Mouse (Mus musculus): ENCODE measurements around the gene Nt5e. TPM values are rescaled to one million over a fixed set of nuclear protein-coding genes. Genes with fewer than 3 reads are reported as not detected.

The Nt5e gene
- polyA plus RNA-seq, 1 experiment from 2014 or later, result 3.8 TPM

DNA sequence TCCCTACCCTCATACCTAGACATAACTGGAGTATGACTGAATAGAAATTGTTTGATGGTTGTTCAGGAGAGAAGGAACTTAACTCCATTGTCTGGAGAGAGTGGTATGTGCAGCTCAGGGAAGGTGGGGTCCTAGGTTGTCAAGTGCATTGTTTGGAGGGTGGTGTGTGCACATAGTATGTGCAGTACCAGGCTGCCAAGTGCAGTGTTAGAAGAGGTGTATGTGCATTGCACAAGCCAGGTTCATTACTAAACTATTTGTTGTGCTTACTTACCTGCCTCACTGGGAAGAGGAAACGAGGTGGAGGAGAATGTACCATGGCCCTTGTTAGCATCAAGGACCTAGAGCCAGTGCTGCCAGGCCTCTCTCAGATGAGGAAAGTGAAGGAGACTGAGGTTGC is 23.3 kb downstream of the Nt5e start:
- 74% methylated on average over 1 of the region's 1 CpGs for WGBS
- H3K4me2 ChIP-seq (replicated peaks), result no peak overlapping the region
- no peak for ATAC-seq
- no peak overlapping the region for H3K4me3 ChIP-seq (replicated peaks)
- no peaks in the 10 kb centered on the region for H3K9me3 ChIP-seq
- H3K36me3 ChIP-seq, result no peaks in the 10 kb centered on the region
- H3K27me3 ChIP-seq (replicated peaks), result no peaks in the 10 kb centered on the region
- H3K27ac ChIP-seq, result no peak overlapping the region
- H3K4me1 ChIP-seq (replicated peaks), result no peaks in the 10 kb centered on the region
- no peak overlapping the region for H3K9ac ChIP-seq

DNA sequence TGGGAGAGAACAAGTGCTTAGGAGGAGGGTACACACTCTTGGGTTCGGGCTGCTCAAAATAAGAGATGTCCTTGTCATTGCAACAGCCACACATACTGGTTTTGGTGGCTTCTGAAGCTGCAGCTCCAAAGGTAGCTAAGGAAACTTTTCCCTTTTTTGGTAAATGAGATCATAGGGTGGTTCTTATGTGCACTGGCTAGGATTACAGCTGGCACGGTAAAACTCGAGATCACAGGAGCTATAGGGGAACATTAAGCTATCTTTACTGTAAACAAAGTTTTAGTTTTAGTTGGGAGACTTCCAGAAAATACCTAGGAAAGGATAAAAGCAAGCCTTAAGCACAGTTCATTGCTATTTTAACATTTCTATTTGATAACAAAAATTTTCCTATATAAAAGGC is 24.2 kb downstream of the Nt5e start:
- no peak for ATAC-seq
- H3K27me3 ChIP-seq (replicated peaks), result no peaks in the 10 kb centered on the region
- WGBS, result 47% methylated on average over 3 of the region's 3 CpGs

DNA sequence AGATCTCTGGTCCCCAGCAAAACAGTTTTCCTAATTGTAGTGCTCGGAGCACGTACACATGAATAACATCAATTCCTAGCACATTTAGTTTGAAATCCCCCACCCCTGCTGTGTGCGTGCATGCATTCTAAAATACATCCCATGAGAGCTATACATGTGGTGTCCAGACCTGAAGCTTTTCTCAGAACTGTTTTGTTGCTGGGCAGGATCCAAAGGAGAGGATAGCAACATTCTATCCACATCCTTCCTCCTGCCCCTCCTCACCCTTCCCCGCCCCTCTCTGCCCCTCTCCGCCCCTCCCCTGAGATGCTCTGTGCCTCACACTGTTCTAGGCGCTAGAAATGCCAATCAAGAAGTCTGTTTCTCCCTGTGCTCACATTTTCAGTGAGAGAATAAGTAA is 25.7 kb downstream of the Nt5e start:
- no peak for ATAC-seq
- Histone ChIP-seq H3K27ac (no peak overlapping the region), H3K36me3 (no peaks in the 10 kb centered on the region), H3K4me1 (replicated peaks) (no peaks in the 10 kb centered on the region), H3K9me3 (no peaks in the 10 kb centered on the region), H3K4me2 (replicated peaks) (no peak overlapping the region), H3K27me3 (replicated peaks) (no peaks in the 10 kb centered on the region), H3K4me3 (replicated peaks) (no peak overlapping the region), H3K9ac (no peak overlapping the region)
- 79% methylated on average over 6 of the region's 6 CpGs for WGBS

More for the DNA sequence above, 24.2 kb downstream of the Nt5e start:
- H3K4me1 ChIP-seq (replicated peaks), result no peaks in the 10 kb centered on the region
- H3K4me2 ChIP-seq (replicated peaks), result no peak overlapping the region
- no peak overlapping the region for H3K9ac ChIP-seq
- H3K9me3 ChIP-seq, result no peaks in the 10 kb centered on the region
- no peaks in the 10 kb centered on the region for H3K36me3 ChIP-seq
- H3K27ac ChIP-seq, result no peak overlapping the region
- H3K4me3 ChIP-seq (replicated peaks), result no peak overlapping the region

DNA sequence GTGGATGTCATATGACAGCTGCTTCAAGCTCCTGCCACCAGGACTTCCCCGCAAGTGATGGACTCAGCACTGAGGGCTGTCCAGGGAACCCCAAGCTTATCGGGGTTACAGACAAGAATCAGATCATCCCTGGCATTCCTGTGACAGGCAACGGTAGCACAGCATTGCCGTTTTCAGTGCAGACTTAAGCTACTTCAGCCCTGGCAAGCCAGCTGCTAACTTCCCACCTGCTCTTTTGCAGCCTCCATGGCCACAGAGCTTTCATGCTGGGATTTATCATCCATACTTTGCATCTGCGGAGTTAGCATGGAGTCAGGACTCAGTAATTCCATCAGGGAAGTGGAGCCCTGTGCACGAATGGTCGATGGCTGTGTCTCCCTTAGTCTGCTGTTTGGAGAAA is 26.5 kb downstream of the Nt5e start:
- Histone ChIP-seq H3K27ac (no peak overlapping the region), H3K27me3 (replicated peaks) (no peaks in the 10 kb centered on the region)
- WGBS, result 91% methylated on average over 7 of the region's 7 CpGs

DNA sequence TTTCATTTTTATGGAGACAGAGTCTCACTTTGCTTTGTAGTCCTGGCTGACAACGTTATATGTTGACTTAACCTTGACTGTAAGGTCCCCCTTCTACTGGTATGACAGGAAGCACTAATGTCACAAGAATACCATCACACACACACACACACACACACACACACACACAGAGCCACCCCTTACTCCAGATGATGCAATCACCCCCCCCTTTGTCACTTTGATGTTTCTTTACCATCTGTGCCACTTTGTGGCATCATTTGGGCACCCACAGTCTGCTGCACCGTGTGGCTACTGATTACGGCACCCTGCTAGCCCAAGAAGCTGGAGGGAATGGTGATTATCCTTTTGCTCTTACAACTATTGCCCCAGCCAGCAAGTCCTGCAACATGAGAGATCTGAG is 30.2 kb downstream of the Nt5e start:
- no peaks in the 10 kb centered on the region for H3K4me1 ChIP-seq (replicated peaks)
- H3K9me3 ChIP-seq, result no peaks in the 10 kb centered on the region

More for the DNA sequence above, 26.5 kb downstream of the Nt5e start:
- H3K4me3 ChIP-seq (replicated peaks), result no peak overlapping the region
- no peaks in the 10 kb centered on the region for H3K9me3 ChIP-seq
- H3K4me1 ChIP-seq (replicated peaks), result no peaks in the 10 kb centered on the region
- ATAC-seq, result no peak
- no peak overlapping the region for H3K9ac ChIP-seq
- H3K4me2 ChIP-seq (replicated peaks), result no peak overlapping the region
- no peaks in the 10 kb centered on the region for H3K36me3 ChIP-seq

DNA sequence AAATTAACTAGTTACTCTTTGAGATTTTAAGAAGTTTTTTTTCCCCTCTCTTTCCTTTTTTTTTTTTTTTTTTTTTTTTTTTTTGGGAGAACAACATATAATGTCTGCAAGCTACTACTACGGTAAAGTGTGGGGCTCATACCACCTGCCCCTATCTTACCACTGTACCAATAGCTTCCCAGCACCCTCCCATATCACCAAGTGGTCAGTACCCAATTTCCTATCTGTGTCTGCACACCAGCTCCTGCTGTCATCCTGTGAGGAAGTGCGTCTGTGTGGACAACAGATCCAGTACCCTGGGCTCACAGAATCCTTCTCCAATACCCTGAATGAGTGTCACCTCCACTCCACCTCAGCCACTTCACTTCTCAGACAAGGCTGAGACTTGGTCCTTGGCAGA is 32.1 kb downstream of the Nt5e start:
- H3K9me3 ChIP-seq, result no peaks in the 10 kb centered on the region
- no peak overlapping the region for H3K27ac ChIP-seq
- H3K4me2 ChIP-seq (replicated peaks), result no peak overlapping the region
- WGBS, result 78% methylated on average over 2 of the region's 2 CpGs
- H3K9ac ChIP-seq, result no peak overlapping the region
- no peaks in the 10 kb centered on the region for H3K4me1 ChIP-seq (replicated peaks)
- H3K36me3 ChIP-seq, result no peaks in the 10 kb centered on the region
- ATAC-seq, result no peak
- H3K4me3 ChIP-seq (replicated peaks), result no peak overlapping the region
- no peaks in the 10 kb centered on the region for H3K27me3 ChIP-seq (replicated peaks)

More for the DNA sequence above, 30.2 kb downstream of the Nt5e start:
- H3K4me3 ChIP-seq (replicated peaks), result no peak overlapping the region
- H3K9ac ChIP-seq, result no peak overlapping the region
- ATAC-seq, result no peak
- no peak overlapping the region for H3K4me2 ChIP-seq (replicated peaks)
- H3K27ac ChIP-seq, result no peak overlapping the region
- H3K27me3 ChIP-seq (replicated peaks), result no peaks in the 10 kb centered on the region
- 60% methylated on average over 3 of the region's 3 CpGs for WGBS
- H3K36me3 ChIP-seq, result no peaks in the 10 kb centered on the region

DNA sequence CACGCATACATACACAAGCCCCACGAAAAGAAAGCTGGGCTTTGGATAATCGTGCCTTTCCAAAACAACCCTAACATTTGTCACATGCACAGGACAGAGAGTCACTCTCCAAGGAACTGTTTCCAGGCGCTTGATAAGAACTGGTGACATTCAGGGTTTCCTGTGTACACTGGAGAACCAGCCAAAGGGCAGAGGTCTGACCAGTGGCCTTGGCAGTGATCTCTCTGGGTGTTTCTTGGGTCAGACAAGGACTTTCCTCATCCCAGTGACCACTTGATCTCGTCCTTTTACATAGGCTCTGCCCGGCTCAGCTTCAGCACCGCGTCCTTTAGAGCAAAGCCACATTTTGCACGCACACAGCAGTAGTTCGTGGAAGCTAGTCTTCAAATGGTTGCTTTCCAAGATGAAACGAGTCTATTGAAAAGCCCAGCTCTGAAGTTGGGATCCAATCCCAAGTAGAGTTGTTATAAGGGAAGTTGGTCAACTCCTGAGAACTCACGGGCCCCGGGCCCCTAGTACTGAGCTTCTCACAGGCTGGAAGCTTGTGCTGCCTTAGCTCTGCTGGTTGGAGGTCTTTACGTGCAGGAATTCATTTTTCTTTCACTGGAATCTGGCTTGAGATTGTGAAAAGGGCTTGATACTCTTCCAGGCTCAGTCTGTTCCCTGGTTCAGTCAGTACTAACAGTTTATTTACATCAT is 34.4 kb downstream of the Nt5e start:
- H3K4me3 ChIP-seq (replicated peaks), result no peak overlapping the region
- H3K9ac ChIP-seq, result no peak overlapping the region
- H3K36me3 ChIP-seq, result no peaks in the 10 kb centered on the region
- no peak for ATAC-seq
- 78% methylated on average over 14 of the region's 14 CpGs for WGBS
- no peaks in the 10 kb centered on the region for H3K4me1 ChIP-seq (replicated peaks)
- no peak overlapping the region for H3K4me2 ChIP-seq (replicated peaks)
- no peaks in the 10 kb centered on the region for H3K9me3 ChIP-seq
- no peaks in the 10 kb centered on the region for H3K27me3 ChIP-seq (replicated peaks)
- no peak overlapping the region for H3K27ac ChIP-seq

DNA sequence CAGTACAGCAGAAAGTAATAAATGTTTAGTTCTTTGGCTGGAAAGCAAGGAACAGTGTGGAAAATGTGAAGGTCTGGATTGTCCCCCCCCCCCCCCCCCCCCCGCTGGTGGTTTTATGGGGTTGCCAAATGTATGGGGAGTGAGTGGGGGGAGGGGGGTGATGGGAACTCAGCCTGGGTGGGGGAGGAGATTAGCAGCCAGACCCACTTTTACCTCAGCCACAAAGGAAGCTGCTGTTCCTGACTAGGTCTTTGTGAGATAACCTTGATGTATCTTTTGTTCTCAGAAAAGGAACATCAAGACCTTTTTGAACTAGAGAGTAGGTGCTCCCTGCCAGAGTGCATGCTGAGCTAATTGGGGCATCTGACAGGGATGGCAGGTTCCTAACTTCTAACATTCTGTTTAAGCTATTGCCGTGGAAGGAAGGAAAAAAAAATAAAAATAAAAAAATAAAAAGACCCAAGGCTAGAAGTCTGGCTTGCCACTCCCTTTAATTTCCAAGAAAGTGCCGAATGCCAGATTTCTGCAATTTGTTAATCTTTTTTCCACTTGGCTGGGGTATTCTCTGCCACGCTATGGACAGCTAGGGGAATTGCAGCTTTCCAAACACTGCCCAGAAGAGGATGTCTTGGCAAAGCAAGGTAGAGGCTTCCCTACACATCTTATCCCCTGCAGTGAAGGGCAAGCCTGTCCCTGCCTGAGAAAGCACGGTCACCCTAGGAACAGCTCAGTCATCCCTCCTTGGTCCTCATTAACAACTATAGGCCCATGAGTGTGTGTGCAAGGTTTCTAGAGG is 35.3 kb downstream of the Nt5e start:
- no peak overlapping the region for H3K4me2 ChIP-seq (replicated peaks)
- ATAC-seq, result no peak
- no peaks in the 10 kb centered on the region for H3K9me3 ChIP-seq
- no peak overlapping the region for H3K9ac ChIP-seq
- H3K36me3 ChIP-seq, result no peaks in the 10 kb centered on the region
- no peak overlapping the region for H3K4me3 ChIP-seq (replicated peaks)
- no peak overlapping the region for H3K27ac ChIP-seq
- H3K27me3 ChIP-seq (replicated peaks), result no peaks in the 10 kb centered on the region
- H3K4me1 ChIP-seq (replicated peaks), result no peaks in the 10 kb centered on the region
- WGBS, result 28% methylated on average over 5 of the region's 5 CpGs

DNA sequence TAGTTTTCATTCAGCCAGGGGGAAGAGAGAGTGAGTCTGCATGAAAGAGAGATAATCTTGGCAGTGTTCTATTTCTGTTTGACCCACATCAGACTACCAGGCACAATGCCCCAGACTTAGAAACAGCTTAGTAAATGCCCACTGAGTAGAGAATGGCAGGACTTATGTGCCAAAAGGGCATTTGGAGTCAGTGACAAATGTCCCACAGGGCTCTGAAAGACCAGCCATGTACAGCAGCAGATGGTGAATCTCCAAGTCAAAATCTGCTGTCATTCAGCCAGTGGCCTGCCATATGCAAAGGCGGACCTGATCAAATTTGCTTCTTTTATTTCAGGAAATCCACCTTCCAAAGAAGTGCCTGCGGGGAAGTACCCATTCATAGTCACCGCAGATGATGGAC is 36.1 kb downstream of the Nt5e start:
- Histone ChIP-seq H3K27ac (no peak overlapping the region), H3K4me2 (replicated peaks) (no peak overlapping the region), H3K4me3 (replicated peaks) (no peak overlapping the region), H3K9me3 (no peaks in the 10 kb centered on the region), H3K9ac (no peak overlapping the region), H3K27me3 (replicated peaks) (no peaks in the 10 kb centered on the region), H3K4me1 (replicated peaks) (no peaks in the 10 kb centered on the region), H3K36me3 (no peaks in the 10 kb centered on the region)
- WGBS, result 91% methylated on average over 3 of the region's 3 CpGs
- no peak for ATAC-seq

DNA sequence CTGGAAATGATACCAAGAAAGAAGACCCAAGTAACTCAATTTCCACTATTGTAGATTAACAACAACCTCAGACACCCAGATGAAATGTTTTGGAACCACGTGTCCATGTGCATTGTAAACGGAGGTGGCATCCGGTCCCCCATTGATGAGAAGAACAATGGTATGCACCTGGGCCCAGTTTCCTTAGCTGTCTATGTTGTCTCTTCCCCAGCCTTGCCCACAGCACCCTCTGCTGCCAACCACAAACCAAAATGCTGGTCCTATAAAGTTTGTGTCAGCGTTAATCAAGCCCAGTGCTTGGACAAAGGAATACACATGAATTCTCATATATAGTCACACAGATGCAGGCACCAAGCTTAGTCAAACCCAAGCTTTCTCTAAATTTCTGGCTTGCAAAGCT is 39.3 kb downstream of the Nt5e start:
- no peak overlapping the region for H3K9ac ChIP-seq
- WGBS, result 88% methylated on average over 4 of the region's 4 CpGs

DNA sequence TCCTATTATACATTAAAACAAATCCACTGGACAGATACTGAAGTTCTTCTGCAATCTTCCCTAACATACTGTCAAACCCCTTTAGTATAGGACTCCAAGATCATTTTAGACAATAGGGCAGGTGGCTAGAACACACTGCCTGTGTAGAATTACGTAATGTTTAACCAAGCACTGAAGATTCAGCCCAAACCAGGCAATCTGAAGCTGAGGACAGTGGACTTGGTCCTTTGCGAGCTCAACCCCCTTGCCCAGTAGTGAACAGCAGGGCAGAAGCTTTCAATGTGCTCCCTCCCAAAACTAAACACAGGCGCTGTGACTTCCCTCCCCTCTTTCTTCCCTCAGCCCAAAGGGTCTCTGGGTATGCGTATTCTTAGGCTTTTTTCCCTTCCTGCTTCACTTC is 39.8 kb downstream of the Nt5e start:
- H3K36me3 ChIP-seq, result no peaks in the 10 kb centered on the region
- no peak for ATAC-seq
- WGBS, result 81% methylated on average over 4 of the region's 4 CpGs

More for the DNA sequence above, 39.3 kb downstream of the Nt5e start:
- no peaks in the 10 kb centered on the region for H3K9me3 ChIP-seq
- H3K27me3 ChIP-seq (replicated peaks), result no peaks in the 10 kb centered on the region
- no peak overlapping the region for H3K27ac ChIP-seq
- no peaks in the 10 kb centered on the region for H3K4me1 ChIP-seq (replicated peaks)
- ATAC-seq, result no peak
- no peak overlapping the region for H3K4me2 ChIP-seq (replicated peaks)
- no peaks in the 10 kb centered on the region for H3K36me3 ChIP-seq
- H3K4me3 ChIP-seq (replicated peaks), result no peak overlapping the region

DNA sequence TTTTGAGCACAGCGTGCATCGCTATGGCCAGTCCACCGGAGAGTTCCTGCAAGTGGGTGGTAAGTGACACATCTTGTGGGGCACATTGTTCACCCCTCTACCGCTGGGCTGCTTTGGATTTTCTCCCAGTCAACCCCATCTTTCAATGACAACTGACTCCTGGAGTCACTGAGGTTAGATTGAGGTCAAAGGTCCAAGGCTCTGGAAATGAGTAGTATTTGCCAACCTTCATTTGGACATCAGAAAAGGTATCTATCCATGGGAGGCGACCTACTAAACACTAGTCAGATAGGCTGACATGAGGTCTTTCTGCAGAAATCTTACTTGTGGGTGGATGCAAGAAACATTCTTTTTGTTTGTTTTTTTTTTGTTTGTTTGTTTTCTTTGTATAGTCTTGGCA is 40.3 kb downstream of the Nt5e start:
- no peak overlapping the region for H3K9ac ChIP-seq
- WGBS, result 85% methylated on average over 5 of the region's 5 CpGs
- no peaks in the 10 kb centered on the region for H3K27me3 ChIP-seq (replicated peaks)
- ATAC-seq, result no peak
- H3K9me3 ChIP-seq, result no peaks in the 10 kb centered on the region
- H3K27ac ChIP-seq, result no peak overlapping the region
- no peaks in the 10 kb centered on the region for H3K4me1 ChIP-seq (replicated peaks)
- H3K4me3 ChIP-seq (replicated peaks), result no peak overlapping the region
- H3K36me3 ChIP-seq, result no peaks in the 10 kb centered on the region
- H3K4me2 ChIP-seq (replicated peaks), result no peak overlapping the region

More for the DNA sequence above, 39.8 kb downstream of the Nt5e start:
- H3K27me3 ChIP-seq (replicated peaks), result no peaks in the 10 kb centered on the region
- H3K9ac ChIP-seq, result no peak overlapping the region
- H3K27ac ChIP-seq, result no peak overlapping the region
- no peaks in the 10 kb centered on the region for H3K9me3 ChIP-seq
- H3K4me3 ChIP-seq (replicated peaks), result no peak overlapping the region
- no peaks in the 10 kb centered on the region for H3K4me1 ChIP-seq (replicated peaks)
- no peak overlapping the region for H3K4me2 ChIP-seq (replicated peaks)

DNA sequence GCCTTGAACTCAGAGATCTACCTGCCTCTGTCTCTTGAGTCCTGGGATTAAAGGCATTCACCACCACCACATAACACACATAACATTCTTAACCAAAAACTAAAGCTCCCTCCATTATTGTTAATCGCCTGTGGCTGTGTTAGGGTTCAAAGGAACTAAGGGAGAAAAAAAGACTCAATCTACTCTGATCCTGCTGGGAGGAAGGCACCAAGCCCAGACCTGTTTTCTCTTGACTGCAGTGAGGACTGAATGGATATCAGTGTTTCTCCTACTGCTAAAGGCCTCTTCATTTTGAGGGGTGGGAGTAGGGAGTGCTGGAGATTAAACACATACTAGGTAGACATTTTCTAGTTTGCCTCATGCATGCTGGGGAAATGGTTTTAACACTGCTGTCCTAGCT is 40.8 kb downstream of the Nt5e start:
- H3K4me3 ChIP-seq (replicated peaks), result no peak overlapping the region
- H3K36me3 ChIP-seq, result no peaks in the 10 kb centered on the region
- H3K4me2 ChIP-seq (replicated peaks), result no peak overlapping the region
- 82% methylated on average over 1 of the region's 1 CpGs for WGBS
- H3K9ac ChIP-seq, result no peak overlapping the region
- ATAC-seq, result no peak
- H3K27me3 ChIP-seq (replicated peaks), result no peaks in the 10 kb centered on the region
- H3K27ac ChIP-seq, result no peak overlapping the region
- H3K9me3 ChIP-seq, result no peaks in the 10 kb centered on the region
- H3K4me1 ChIP-seq (replicated peaks), result no peaks in the 10 kb centered on the region
